Mouse (Mus musculus) heart, postnatal 10 days (tissue): Measurements from ENCODE around the gene Mcm2. TPM values are rescaled to one million over a fixed set of nuclear protein-coding genes. Genes with fewer than 3 reads are reported as not detected.

Experiments used
- DNase-seq, 2 experiments: peaks; one replicate each; pipeline ENCODE4 v3.0.0; 2021
- intact Hi-C: fragments of 180-260 bp; cut with DNase I; formaldehyde crosslinking; loops from one replicate; pipeline ENCODE4 v1.15.1; 2025
- total RNA-seq, 2 experiments: library from RNA; stranded (reverse); gene quantifications; 2 replicates each; pipeline ENCODE4 v1.2.3; 2021

Gene Mcm2
- total RNA-seq, 2 experiments from 2014 or later, result 36.7 to 48.8 TPM

DNA sequence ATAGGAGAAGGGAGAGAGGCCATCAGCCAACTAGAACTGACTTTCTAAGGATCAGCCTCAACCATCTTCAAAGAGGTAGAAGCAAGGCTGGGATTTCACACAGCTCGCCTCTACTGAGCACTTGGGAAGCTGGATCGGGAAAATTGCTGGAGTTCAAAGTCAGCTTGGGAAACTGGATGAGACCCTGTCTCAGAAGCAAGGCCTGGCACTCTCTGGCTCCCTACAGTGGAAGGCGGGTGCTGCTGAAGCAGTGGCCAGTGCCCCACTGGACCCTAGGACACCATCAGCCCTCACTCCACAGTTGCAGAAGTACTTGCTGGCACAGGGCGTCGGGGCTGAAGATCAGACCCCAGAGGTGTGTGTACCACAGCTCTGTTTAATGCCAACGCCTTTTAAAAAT lies 40.8 kb downstream of the Mcm2 start:
- intact Hi-C loops, result no loop called here
- DNase-seq, result no peak

DNA sequence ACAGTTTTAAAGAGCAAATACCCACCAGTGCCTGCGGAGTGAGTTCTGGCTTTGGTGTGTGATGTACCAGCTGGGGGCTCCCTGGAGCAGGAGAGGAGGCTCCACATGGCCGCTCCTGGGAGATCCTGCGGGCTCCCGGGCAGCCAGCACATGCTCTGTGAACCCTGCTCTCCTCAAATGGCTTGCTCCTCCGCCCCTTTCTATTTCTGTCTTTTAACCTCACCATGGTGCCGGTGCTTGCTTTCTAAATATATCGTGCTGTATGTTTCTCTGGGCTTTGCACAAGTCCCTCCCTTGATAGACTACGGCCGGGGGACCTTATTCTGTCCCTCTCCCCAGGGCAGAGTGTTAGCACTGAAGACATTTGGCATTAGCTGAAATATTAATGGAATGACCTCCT lies 41.3 kb downstream of the Mcm2 start:
- peak; percentile 75 to 83 for DNase-seq
- intact Hi-C loops, result no loop called here

DNA sequence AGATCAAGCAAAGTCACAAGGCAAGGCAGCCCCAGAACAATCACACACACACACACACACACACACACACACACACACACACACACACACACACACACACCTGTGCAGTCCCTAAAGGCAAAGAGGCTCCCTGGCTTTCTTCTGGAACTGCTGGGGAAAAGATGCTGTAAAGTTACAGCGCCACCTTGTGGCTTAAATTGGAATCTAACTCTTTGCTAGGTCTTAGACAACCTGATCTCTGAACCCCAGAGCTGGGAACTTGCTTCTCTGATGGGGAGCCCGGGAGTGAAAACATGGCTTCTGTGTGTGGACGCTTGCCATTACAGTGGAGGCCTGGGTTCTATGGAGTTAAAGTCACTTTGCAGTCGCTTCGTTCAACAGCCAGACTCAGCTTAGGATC lies 42.9 kb downstream of the Mcm2 start:
- intact Hi-C loops, result no loop called here
- peak; percentile 77 to 88 for DNase-seq

DNA sequence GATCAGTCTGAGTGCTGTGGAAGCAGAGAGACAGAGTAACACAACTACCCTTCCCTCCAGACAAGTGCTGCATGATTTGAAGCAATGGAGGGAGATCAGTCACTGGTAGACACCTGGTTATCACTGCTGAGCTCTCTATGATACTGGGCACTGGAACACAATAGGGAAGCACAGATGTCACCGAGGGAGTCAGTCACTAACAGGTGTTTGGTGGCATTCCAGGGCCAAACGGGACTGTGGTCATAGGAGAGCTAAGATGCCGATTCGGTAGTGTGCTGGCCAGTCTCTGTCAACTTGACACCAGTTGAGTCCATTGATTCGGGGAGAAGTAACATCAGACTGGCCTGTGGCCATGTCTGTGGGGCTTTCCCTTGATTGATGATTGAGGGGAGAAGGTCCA lies 44.1 kb downstream of the Mcm2 start:
- DNase-seq, result no peak
- intact Hi-C loops, result no loop called here

DNA sequence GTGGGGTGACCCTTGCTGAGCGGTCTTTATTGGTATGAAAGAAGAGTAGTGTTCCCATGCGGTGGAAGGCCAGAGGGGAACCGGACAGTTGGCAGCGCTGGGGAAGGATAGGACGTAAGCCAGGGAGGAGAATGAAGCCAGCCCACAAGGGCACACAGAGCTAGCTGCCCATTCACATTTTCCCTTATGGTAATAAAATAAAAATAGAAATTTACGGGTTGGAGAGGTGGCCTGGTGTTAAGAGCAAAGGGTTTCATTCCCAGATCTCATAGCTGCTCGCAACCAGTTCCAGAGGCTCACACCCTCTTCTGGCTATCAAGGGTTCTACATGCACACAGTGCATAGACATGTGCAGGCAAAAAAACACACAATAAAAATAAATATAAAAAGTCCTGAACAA lies 48.5 kb downstream of the Mcm2 start:
- intact Hi-C loops, result no loop called here
- DNase-seq, result peak in 1 of 2 experiments; percentile 50

DNA sequence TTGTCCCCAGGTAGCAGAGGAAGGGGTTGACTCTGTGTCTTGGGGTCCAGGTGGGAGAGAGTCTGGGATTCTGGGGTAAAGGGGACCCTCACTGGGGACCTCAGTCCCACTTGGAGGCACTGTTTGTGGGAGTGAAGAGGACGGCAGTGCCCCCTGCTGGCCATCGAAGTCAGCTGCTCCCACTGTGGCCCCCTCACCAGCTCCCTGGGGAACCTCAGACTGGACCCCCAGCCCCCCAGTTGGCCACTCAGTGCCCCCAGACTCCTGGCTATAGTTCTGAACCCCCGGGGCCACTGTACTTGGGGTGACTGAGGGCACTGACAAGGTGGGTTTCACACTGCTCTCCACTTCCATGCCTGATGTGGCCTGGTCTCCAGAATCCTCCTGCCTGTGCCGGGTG lies 49.3 kb downstream of the Mcm2 start:
- intact Hi-C loops, result no loop called here
- DNase-seq, result no peak

DNA sequence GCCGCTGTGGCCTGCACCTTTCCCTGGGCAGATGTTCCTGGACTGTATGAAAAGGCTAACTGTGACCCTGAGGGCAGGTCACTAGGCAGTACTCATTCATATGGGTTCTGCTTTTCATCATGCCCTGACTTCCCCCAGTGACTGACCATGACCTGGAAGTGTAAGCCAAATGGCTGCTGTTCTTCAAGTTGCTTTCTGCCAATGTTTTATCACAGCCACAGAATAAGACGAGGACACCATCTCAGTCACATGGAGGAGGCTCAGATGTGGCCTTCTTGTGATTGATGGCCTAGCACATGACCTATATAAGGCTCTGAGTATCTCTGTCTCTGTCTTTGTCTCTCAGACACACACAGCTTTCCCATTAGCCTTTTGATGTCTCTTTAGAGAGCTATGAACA lies 51.0 kb downstream of the Mcm2 start:
- intact Hi-C loops, result no loop called here
- DNase-seq, result no peak

DNA sequence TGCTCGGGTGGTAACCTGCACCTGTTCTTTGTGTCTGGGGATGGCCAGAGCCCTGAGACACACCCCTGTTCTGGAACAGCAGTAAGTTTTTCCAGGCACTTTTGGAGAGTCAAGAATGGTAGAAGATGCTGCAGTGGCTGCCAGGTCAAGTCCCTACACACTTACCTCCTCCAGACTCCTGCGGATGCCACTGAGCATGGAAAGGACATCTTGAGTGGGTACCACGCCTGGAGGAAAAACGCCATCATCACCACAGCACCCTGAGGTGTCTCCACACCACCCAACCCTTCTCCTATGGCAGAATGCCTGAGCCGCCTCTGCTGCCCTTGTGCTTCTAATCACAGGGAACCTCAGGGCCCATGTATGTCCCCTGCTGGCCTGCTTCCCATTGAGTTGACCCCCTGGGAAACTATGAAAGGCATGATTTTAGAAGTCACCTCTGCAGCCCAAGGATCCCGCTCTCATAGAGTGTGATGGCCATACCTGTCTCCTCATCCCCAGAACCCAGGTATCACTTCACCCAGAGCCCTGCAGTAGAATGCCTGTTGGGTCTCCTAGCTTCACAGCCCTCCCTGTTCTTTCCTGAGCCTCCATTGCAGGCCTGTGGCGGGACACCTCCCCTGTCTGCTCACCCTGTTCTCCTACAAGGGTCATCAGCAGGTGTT lies 53.5 kb downstream of the Mcm2 start:
- no peak for DNase-seq
- intact Hi-C loops, result no loop called here

DNA sequence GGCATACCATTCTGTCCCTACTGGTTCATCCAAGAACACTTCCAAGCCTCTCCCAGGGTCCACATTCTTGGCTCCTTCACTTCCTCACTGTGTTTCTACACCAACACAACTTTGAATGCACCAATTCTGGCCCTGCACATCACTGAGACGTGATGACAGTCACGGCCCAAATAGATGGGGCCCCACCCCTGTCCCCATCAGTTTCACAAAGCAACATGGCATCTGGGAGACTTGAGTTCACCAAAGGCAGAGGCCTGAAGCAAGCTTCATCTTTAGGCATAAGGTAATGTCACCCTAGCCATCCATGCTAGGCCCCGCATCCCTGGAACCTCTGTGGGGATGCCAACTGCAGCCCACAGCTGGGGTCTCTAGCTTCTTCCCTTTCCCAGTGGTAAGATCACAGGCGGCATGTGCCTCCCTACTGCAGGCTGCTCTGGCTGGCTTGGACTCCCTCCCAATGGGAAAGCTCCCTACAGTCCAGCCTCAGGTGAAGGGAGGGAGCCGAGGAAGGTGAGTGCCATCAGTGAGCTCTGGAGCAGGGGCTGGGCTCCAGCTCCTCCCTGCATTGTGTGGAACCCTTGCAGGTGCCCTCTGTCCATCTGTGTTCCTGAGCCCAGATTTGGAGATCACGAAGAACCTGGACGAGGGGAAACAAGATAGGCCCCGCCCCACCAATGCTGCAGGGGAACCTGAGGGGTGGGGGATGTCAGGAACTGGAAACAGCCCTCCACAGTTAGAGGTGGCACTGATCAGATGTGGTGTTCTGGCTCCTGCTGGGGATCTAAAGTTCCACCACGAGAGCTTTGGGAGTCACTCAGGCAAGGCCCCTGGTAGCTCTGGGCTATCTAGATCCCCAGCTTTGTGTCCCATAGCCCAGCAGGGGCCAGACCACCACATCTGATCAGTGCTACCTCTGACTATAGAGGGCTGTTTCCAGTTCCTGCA lies 54.5 kb downstream of the Mcm2 start:
- DNase-seq, result no peak
- intact Hi-C loops, result no loop called here

DNA sequence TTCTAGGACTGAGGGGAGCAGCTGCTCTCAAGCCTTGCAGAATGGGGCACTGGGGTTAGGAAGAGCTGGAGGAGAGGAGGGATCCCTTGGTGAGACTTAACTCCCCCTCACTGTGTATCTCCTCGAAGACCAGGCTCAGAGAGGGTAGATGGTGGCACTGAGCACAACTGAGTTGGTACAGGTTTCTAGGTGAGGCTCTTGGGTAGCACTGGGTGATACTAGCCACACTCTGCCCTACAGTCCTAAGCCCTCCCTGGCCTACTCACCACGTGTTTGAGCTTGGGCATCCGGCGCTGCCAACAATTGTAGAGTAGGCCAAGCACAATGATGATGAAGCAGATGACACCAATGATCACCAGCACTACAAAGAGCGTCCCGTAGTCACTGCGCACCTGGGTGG lies 55.3 kb downstream of the Mcm2 start:
- intact Hi-C loops, result no loop called here
- DNase-seq, result no peak

DNA sequence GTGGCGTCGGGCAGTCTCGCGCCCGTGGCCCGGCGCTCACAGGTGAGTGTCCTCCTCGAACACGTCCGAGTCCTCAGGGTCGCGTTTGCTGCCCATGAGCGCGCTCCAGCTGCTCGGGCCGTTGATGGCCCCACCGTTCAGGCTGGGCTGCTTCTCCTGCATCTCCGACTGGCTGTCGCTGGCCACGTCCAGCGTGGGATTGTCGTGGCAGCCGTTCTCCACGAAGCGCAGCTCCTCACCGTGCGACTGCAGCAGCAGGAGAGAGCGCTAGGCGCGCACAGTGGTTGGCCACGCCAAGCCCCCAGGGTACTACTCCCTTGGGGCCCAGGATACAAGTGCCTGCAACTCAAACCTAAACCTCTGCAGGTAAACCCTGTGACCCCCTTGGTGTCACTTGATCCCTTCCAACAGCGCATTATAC lies 55.8 kb downstream of the Mcm2 start:
- DNase-seq, result no peak
- intact Hi-C loops, result no loop called here

DNA sequence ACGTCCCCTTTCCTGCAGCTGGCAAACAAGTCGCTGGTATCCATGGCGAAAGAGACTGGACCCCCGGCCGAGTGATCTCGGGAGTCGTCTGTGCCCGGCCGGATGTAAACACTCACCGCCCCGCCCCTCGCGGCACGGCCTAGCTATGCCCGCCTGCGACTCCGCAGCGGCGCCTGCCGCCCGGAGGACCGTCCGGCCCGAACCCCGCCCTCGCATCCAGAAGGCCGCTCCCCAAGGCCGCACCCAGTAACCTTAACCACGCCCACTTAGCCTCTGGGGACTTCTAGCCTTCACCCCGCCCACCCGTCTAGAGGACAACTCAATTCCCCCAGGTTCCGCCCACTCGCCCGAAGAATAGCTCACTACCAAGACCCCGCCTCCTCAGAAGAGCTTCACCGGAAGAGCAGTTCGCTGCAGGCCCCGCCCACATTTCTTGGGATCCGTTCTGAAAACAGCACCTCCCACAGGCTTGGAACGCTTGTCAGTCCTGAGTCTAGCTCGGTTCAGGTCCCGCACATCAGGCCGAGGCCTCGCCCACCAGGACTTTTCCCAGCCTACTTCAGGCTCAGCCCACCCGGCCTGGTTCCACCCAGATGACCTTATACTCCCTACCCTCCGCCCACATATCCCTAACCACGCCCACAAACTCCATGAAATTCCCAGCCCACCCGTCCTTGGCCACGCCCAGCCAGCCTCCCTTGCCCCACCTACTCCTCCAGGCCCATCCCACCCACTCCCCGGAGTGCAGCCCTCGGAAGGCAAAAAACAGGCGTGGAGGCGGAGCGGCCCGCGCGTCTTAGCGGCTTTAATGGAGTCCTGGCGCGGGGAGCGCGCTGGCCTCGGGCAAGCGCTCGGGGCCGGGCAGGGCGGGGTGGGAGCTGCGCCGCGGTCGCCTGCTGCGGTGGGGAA lies 56.5 kb downstream of the Mcm2 start, which contains the start of gene Abtb1:
Gene Abtb1, minus strand, starts transcription at position 204 of the 909 bp plus-strand sequence.
- intact Hi-C loops, result no loop called here
- DNase-seq, result peak; percentile 100

DNA sequence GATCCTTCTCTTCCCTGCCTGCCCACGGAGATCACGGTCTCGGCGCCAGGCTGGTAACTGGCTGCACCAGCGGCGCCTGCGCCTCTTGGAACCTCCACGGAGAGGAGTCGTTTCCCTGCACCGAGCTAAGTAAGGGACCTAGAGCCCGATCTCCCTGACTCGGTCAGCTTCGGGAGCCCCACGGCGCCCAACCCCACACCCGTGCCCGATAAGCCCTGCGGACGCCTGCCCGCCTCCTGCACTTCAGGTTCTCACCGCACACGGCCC lies 57.1 kb downstream of the Mcm2 start:
- intact Hi-C loops, result no loop called here
- no peak for DNase-seq

DNA sequence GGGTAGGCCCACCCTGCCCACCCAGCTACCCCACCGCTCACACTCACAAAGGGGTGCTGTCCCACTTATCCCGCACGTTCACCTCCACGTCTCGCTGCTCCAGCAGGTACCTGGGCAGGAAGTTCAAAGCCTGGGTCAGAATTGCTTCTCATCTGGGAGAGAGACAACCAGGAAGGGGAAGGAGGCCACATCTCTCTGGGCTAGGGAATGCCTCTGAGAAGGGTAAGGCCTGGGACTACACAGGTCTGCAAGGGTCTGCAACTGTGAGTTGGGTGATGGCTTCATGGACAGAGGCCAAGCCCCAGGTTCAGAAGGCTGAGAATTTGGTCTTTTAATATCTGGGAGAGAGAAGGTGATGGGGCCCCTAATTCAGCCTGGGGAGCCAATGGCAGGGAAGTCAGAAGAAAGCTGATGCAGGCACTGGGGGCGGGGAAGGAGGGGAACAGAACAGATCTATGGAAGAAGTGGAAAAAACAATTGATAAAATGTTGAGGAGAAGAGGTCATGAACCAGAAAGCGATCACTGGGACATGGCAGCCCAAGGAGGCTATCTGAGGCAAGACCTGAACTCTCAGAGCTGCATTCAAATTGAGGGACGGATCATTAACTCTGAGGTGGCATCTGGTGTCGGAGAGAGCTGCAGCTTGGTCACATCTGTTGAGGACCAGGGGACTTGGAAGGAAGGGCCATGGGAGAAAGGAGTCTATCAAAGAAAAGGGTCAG lies 57.6 kb downstream of the Mcm2 start:
- intact Hi-C loops, result no loop called here
- DNase-seq, result no peak

DNA sequence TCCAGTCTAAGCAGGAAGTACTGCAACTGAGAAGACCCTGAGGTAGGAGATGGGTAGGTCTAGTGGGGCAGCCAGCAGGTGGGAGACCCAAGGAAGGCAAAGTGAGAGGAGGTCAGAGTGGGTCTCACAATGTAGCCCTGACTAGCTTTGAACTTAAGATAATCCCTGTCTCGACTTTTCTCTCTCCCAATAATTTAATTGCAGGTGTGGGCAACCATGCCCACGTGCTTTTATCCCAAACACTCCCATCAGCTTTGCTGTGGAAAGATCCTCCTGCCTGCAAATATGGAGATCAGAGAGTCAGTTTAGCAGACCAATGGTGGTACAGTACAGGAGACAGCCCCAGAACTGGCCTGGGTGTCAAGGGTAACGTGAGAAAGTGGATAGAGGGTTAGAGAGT lies 58.4 kb downstream of the Mcm2 start:
- DNase-seq, result no peak
- intact Hi-C loops, result no loop called here

DNA sequence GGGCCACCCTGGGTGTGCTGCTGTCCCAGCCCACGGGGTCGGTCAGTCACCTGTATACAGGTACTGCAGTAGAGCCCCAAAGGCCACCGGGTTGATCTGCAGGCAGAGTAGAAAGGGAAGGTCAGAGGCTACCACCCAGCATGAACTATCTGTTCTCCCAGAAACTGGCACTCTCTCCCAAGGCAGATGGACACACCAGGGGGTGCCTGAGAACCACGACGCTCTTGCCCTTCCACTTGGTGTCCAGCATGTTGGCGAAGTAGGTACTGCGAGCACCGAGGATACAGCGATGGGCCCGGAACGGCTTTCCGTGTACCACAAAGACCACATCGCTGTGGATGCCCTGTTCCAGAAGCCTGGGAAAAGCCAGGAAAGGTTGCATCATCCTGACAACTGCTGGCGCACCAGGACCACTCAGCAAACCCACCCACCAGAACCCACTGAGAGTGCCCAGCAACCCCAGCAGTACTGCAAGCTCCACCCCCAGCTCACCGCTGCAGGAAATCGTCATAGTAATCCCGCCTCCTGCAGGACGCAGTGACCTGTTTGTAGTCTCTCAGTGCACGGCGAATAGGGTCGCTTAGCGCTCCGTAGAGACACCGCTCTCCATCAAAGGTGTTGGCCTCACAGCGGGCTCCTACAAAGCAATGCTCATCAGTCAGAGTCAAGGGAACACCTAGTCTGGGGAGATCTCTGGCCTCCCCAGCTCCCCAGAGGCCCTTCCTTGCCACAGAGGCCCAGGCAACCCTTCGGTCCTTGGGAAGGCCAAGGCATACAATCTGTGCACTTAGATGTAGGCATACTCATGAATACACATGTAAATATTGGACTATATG lies 59.2 kb downstream of the Mcm2 start:
- no peak for DNase-seq
- intact Hi-C loops, result no loop called here

DNA sequence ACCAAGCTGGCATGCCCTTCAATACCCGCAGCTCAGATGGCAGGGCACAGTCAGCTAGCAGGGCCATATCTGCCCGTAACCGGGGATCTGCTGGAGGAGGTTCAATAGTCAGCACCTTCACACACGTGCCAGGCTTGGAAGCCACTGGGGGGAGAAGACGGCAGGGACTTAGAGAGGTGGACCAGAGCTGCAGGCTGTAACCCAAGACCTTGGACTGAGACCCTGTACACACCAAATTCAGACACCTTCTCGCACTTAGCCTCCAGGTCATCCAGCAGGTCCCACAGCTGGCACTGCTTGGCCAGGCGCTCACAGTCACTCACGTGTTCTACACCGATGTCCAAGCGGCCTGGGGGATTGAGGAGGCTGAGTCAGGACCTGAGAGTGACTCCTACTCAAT lies 60.0 kb downstream of the Mcm2 start:
- intact Hi-C loops, result no loop called here
- no peak for DNase-seq

DNA sequence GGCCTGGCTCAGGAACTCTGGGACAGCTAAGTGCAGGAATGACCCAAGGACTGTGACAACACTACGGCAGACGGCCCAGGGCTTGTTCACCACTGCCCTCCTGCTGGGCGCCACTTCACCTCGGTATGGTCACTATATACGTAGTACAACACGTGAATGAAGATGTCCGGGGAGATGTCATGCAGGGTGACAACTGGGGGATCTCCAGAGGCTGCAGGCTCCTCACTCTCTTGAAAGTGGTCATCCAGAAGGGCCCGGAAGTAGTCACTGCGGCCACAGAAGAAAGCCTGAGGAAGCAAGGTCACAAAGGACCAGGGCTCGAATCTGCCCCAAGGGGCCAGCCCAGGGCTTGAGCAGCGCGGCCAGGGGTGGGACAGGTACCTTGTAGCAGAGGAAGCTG lies 60.6 kb downstream of the Mcm2 start:
- DNase-seq, result no peak
- intact Hi-C loops, result no loop called here

DNA sequence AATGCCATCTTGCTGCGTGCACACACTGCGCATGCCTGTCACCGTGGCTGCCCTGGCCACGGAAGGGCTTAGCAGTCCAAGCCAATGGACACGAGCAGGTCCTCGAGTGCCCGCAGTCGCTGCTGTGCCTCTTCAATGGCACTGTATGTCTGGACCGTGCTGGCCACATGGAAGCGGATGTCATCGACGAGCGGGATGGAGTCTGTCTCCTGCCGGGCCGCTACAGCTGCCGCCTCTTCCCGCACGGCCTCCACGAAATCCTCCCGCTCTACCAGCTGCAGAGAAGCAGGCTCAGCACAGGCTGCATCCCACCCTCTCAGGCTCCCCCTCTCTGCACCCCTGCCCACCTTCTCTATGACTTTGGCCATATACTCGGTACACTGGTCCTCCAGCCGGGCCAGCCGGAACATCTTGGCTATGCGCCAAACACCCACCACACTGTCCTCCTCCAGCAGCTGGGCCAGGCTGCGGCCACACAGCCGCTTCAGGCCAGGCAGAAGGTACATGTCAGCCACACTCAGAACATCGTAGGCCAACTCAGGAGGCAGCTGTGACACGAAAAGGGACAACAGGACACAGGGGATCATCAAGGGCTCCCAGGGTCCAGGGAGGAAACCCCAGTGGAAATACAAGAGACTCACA lies 62.3 kb downstream of the Mcm2 start:
- intact Hi-C loops, result no loop called here

More for the DNA sequence above, 62.3 kb downstream of the Mcm2 start:
- peak in 1 of 2 experiments; percentile 20 for DNase-seq
